Mouse (Mus musculus): ENCODE measurements around the gene Dock8.

- TF ChIP-seq CTCF (conservative IDR thresholded peaks at IDR 0.05 in 1 of 2, IDR thresholded peaks at IDR 0.05 in 1 of 2; ENCODE audit: low read depth in 2 of 2, low read length in 2 of 2) (no peak), JUND (conservative IDR thresholded peaks at IDR 0.05; ENCODE audit: low read depth, low read length) (no peak), ZNF384 (IDR thresholded peaks at IDR 0.05; ENCODE audit: low read depth, low read length) (no peak), GABPA (IDR thresholded peaks at IDR 0.05; ENCODE audit: insufficient replicate concordance, low read depth, low read length) (no peak), USF1 (IDR thresholded peaks at IDR 0.05; ENCODE audit: low read depth, low read length) (no peak), MAX (IDR thresholded peaks at IDR 0.05; ENCODE audit: low read length) (no peak), POLR2A (IDR thresholded peaks at IDR 0.05; ENCODE audit: low read depth, low read length) (0 out of 2 replicates have a peak, but pooled peaks have one; percentile 17), EP300 (IDR thresholded peaks at IDR 0.05; ENCODE audit: low read length) (0 out of 2 replicates have a peak, but pooled peaks have one; percentile 22), HCFC1 (IDR thresholded peaks at IDR 0.05; ENCODE audit: low read depth, low read length) (no peak), NRF1 (IDR thresholded peaks at IDR 0.05; ENCODE audit: low read depth, low read length) (no peak), MYC (IDR thresholded peaks at IDR 0.05; ENCODE audit: low read depth, low read length) (no peak), MEF2A (IDR thresholded peaks at IDR 0.05; ENCODE audit: borderline replicate concordance, low read depth, low read length) (no peak)
Observed at GRCm38 (mm10) chr19:25072521-25072920, 73.2 kb downstream of the Dock8 start.
